Mouse (Mus musculus): ENCODE results near the gene 4930415O20Rik. TPM values are rescaled to one million over a fixed set of nuclear protein-coding genes. Genes with fewer than 3 reads are reported as not detected.
A peak's percentile ranks its signal among the peaks of the same experiment; 100 is the strongest.

The 4930415O20Rik gene
- polyA plus RNA-seq, 1 experiment: 0.09 TPM

- Histone ChIP-seq H3K27me3 (ENCODE audit: control insufficient read depth, insufficient read depth, insufficient read length) (no peaks in the 10 kb centered on the region), H3K79me3 (ENCODE audit: low read depth) (no peaks in the 10 kb centered on the region), H3ac (ENCODE audit: control insufficient read depth, insufficient read length, low read depth) (no peak overlapping the region)
These were observed 58.7 kb downstream of the 4930415O20Rik start for GRCm38 (mm10) chr15:98629464-98629863.

GRCm38 (mm10) chr15:98630540-98630939 is 59.7 kb downstream of the 4930415O20Rik start, which contains the start of gene Cacnb3:
Gene Cacnb3, plus strand, starts transcription at chr15:98630840.
- no peak for TF ChIP-seq MAX (IDR thresholded peaks at IDR 0.05)
- no peak for TF ChIP-seq MYOD1 (IDR thresholded peaks at IDR 0.05; ENCODE audit: control insufficient read depth, insufficient read length, low read depth)
- TF ChIP-seq MYOG (IDR thresholded peaks at IDR 0.05; ENCODE audit: control insufficient read depth, extremely low read depth, insufficient read length): no peak
- no peak for TF ChIP-seq CEBPB (IDR thresholded peaks at IDR 0.05; ENCODE audit: low read depth)
- no peak for TF ChIP-seq CTCF (IDR thresholded peaks at IDR 0.05; ENCODE audit: control insufficient read depth, insufficient read depth, insufficient read length)
- TF ChIP-seq FOSL1 (IDR thresholded peaks at IDR 0.05; ENCODE audit: insufficient read depth, low read length, poor library complexity, severe bottlenecking): no peak
- TF ChIP-seq USF1 (IDR thresholded peaks at IDR 0.05; ENCODE audit: low read depth): no peak
- peak within 1 kb of the TSS; percentile 47 for H3ac ChIP-seq (ENCODE audit: control insufficient read depth, insufficient read length, low read depth)
- H3K27me3 ChIP-seq (ENCODE audit: control insufficient read depth, insufficient read depth, insufficient read length): no peaks in the 10 kb centered on the region

More at GRCm38 (mm10) chr15:98629464-98629863, 58.7 kb downstream of the 4930415O20Rik start:
- H3K79me2 ChIP-seq (ENCODE audit: control insufficient read depth, insufficient read depth): peaks cover 14% of the 10 kb centered on the region
- TF ChIP-seq CEBPB (IDR thresholded peaks at IDR 0.05; ENCODE audit: low read depth) (no peak), USF1 (IDR thresholded peaks at IDR 0.05; ENCODE audit: low read depth) (no peak), MYOD1 (IDR thresholded peaks at IDR 0.05; ENCODE audit: control insufficient read depth, insufficient read length, low read depth) (no peak), CTCF (IDR thresholded peaks at IDR 0.05; ENCODE audit: control insufficient read depth, insufficient read depth, insufficient read length) (no peak), MAX (IDR thresholded peaks at IDR 0.05) (no peak)
- no peaks in the 10 kb centered on the region for H3K36me3 ChIP-seq (ENCODE audit: control insufficient read depth, insufficient read depth)
- no peak overlapping the region for H3K4me3 ChIP-seq (ENCODE audit: insufficient read depth, poor library complexity, severe bottlenecking)

GRCm38 (mm10) chr15:98631493-98631892 is 60.7 kb downstream of the 4930415O20Rik start:
- Histone ChIP-seq H3K4me3 (ENCODE audit: insufficient read depth, poor library complexity, severe bottlenecking) (no peak overlapping the region), H3K27me3 (ENCODE audit: control insufficient read depth, insufficient read depth, insufficient read length) (no peaks in the 10 kb centered on the region), H3K36me3 (ENCODE audit: control insufficient read depth, insufficient read depth) (no peaks in the 10 kb centered on the region), H3K79me2 (ENCODE audit: control insufficient read depth, insufficient read depth) (peaks cover 28% of the 10 kb centered on the region), H3ac (ENCODE audit: control insufficient read depth, insufficient read length, low read depth) (peak overlapping the region; percentile 47), H3K79me3 (ENCODE audit: low read depth) (no peaks in the 10 kb centered on the region)
- TF ChIP-seq FOSL1 (IDR thresholded peaks at IDR 0.05; ENCODE audit: insufficient read depth, low read length, poor library complexity, severe bottlenecking): no peak
- TF ChIP-seq MYOG (IDR thresholded peaks at IDR 0.05; ENCODE audit: control insufficient read depth, extremely low read depth, insufficient read length): no peak
- no peak for TF ChIP-seq MYOD1 (IDR thresholded peaks at IDR 0.05; ENCODE audit: control insufficient read depth, insufficient read length, low read depth)
- TF ChIP-seq MAX (IDR thresholded peaks at IDR 0.05): peak; percentile 28
- TF ChIP-seq CTCF (IDR thresholded peaks at IDR 0.05; ENCODE audit: control insufficient read depth, insufficient read depth, insufficient read length): peak; percentile 100

More at GRCm38 (mm10) chr15:98630540-98630939, 59.7 kb downstream of the 4930415O20Rik start, which contains the start of gene Cacnb3:
- Histone ChIP-seq H3K36me3 (ENCODE audit: control insufficient read depth, insufficient read depth) (no peaks in the 10 kb centered on the region), H3K79me2 (ENCODE audit: control insufficient read depth, insufficient read depth) (peaks cover 19% of the 10 kb centered on the region), H3K79me3 (ENCODE audit: low read depth) (no peaks in the 10 kb centered on the region), H3K4me3 (ENCODE audit: insufficient read depth, poor library complexity, severe bottlenecking) (no peak within 1 kb of the TSS)

- peak overlapping the region; percentile 47 for H3ac ChIP-seq (ENCODE audit: control insufficient read depth, insufficient read length, low read depth)
- no peaks in the 10 kb centered on the region for H3K79me3 ChIP-seq (ENCODE audit: low read depth)
- peaks cover 33% of the 10 kb centered on the region for H3K79me2 ChIP-seq (ENCODE audit: control insufficient read depth, insufficient read depth)
- TF ChIP-seq CTCF (IDR thresholded peaks at IDR 0.05; ENCODE audit: control insufficient read depth, insufficient read depth, insufficient read length): no peak
- no peak for TF ChIP-seq FOSL1 (IDR thresholded peaks at IDR 0.05; ENCODE audit: insufficient read depth, low read length, poor library complexity, severe bottlenecking)
- TF ChIP-seq MYOD1 (IDR thresholded peaks at IDR 0.05; ENCODE audit: control insufficient read depth, insufficient read length, low read depth): no peak
- TF ChIP-seq CEBPB (IDR thresholded peaks at IDR 0.05; ENCODE audit: low read depth): no peak
- TF ChIP-seq MYOG (IDR thresholded peaks at IDR 0.05; ENCODE audit: control insufficient read depth, extremely low read depth, insufficient read length): no peak
- peak; percentile 74 for TF ChIP-seq MAX (IDR thresholded peaks at IDR 0.05)
- peak overlapping the region; percentile 30 for H3K4me3 ChIP-seq (ENCODE audit: insufficient read depth, poor library complexity, severe bottlenecking)
- H3K36me3 ChIP-seq (ENCODE audit: control insufficient read depth, insufficient read depth): no peaks in the 10 kb centered on the region
- H3K27me3 ChIP-seq (ENCODE audit: control insufficient read depth, insufficient read depth, insufficient read length): no peaks in the 10 kb centered on the region
These were observed 61.4 kb downstream of the 4930415O20Rik start for GRCm38 (mm10) chr15:98632107-98632744.

GRCm38 (mm10) chr15:98632921-98633320 is 62.1 kb downstream of the 4930415O20Rik start:
- no peaks in the 10 kb centered on the region for H3K79me3 ChIP-seq (ENCODE audit: low read depth)
- no peaks in the 10 kb centered on the region for H3K27me3 ChIP-seq (ENCODE audit: control insufficient read depth, insufficient read depth, insufficient read length)
- H3K36me3 ChIP-seq (ENCODE audit: control insufficient read depth, insufficient read depth): no peaks in the 10 kb centered on the region
- peak overlapping the region; percentile 3 for H3K4me3 ChIP-seq (ENCODE audit: insufficient read depth, poor library complexity, severe bottlenecking)
- H3K79me2 ChIP-seq (ENCODE audit: control insufficient read depth, insufficient read depth): peaks cover 33% of the 10 kb centered on the region
- peak overlapping the region; percentile 47 for H3ac ChIP-seq (ENCODE audit: control insufficient read depth, insufficient read length, low read depth)
- peak; percentile 15 for TF ChIP-seq MAX (IDR thresholded peaks at IDR 0.05)
- no peak for TF ChIP-seq CEBPB (IDR thresholded peaks at IDR 0.05; ENCODE audit: low read depth)
- no peak for TF ChIP-seq MYOD1 (IDR thresholded peaks at IDR 0.05; ENCODE audit: control insufficient read depth, insufficient read length, low read depth)
- no peak for TF ChIP-seq USF1 (IDR thresholded peaks at IDR 0.05; ENCODE audit: low read depth)
- TF ChIP-seq MYOG (IDR thresholded peaks at IDR 0.05; ENCODE audit: control insufficient read depth, extremely low read depth, insufficient read length): no peak

Data from C2C12 (cell line).